Mouse (Mus musculus) mammary gland, adult 2 months (tissue): ENCODE results near the gene Pira2. TPM values are rescaled to one million over a fixed set of nuclear protein-coding genes. Genes with fewer than 3 reads are reported as not detected.

Experiments used
- polyA plus RNA-seq: library from polyadenylated mRNA; depleted of rRNA; stranded (reverse); fragments of >200 nt; gene quantifications from 2 replicates; pipeline ENCODE4 v1.2.3, GENCODE M21; 2012; ENCODE audit warnings: low replicate concordance; rRNA removed

Pira2 gene
- polyA plus RNA-seq, result 2.3 and 4.5 TPM in 2 replicates

DNA sequence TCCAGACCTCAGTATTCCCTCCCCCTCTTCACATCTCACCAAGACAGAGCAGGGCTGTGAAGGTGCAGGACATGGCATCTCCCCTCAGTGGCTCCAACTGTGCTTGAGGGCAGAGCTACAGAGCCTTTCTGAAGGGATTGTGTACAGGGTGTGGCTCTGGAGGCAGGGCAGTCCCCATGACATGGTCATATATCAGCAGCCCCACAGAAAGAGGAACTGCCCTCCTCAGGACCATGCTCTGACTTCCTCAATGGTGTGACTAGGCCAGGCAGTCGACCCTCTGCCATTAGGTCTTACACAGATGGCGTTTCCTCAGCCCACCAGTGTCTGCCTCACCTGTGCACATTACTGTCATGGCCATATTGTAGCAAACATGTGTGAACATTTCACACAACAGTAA, at the start of gene Pira2:
Pira2 (minus strand) TSS at position 101 of the 400 bp plus-strand sequence.

GRCm38 (mm10) chr7:3825599-3825998, 19.3 kb downstream of the Pira2 start, which contains the start of gene Gm15448:
Gene Gm15448 (minus strand): TSS chr7:3825687.

Other genes starting within 250 kb of the Pira2 start
- 0.49 and 0.59 TPM in 2 replicates for gene Oscar, start 228.9 kb downstream of the Pira2 start, polyA plus RNA-seq
- 235 and 511 TPM in 2 replicates for gene Ndufa3, start 227.7 kb downstream of the Pira2 start, polyA plus RNA-seq
- gene Tfpt, start 215.1 kb downstream of the Pira2 start, polyA plus RNA-seq, result 6.4 TPM in 2 replicates
- 22.8 and 32.4 TPM in 2 replicates for gene Prpf31, start 215.1 kb downstream of the Pira2 start, polyA plus RNA-seq
- gene Cnot3, start 199.8 kb downstream of the Pira2 start, polyA plus RNA-seq, result 52.9 and 87.1 TPM in 2 replicates
- gene Leng1, start 179.2 kb downstream of the Pira2 start, polyA plus RNA-seq, result 3.4 and 3.5 TPM in 2 replicates
- gene Tmc4, start 167.5 kb downstream of the Pira2 start, polyA plus RNA-seq, result 55.3 and 61.9 TPM in 2 replicates
- 117 and 137 TPM in 2 replicates for gene Tsen34, start 152.2 kb downstream of the Pira2 start, polyA plus RNA-seq
- gene Mboat7, start 151.5 kb downstream of the Pira2 start, polyA plus RNA-seq, result 60.3 and 80.5 TPM in 2 replicates
- 986 and 1,597 TPM in 2 replicates for gene Rps9, start 141.1 kb downstream of the Pira2 start, polyA plus RNA-seq
- 39.9 and 67.0 TPM in 2 replicates for gene Pirb, start 124.7 kb downstream of the Pira2 start, polyA plus RNA-seq
- 1.3 and 2.1 TPM in 2 replicates for gene Gm15448, start 19.4 kb downstream of the Pira2 start, polyA plus RNA-seq
- gene Gm14548, start 53.1 kb upstream of the Pira2 start, polyA plus RNA-seq, result 1.3 and 3.6 TPM in 2 replicates
- 2.8 and 6.5 TPM in 2 replicates for gene Lilra6, start 70.5 kb upstream of the Pira2 start, polyA plus RNA-seq
- 3.9 and 11.6 TPM in 2 replicates for gene Lair1, start 218.2 kb upstream of the Pira2 start, polyA plus RNA-seq